26 mouse cellular contexts compared by ENCODE assay signal in the genomic region with DNA sequence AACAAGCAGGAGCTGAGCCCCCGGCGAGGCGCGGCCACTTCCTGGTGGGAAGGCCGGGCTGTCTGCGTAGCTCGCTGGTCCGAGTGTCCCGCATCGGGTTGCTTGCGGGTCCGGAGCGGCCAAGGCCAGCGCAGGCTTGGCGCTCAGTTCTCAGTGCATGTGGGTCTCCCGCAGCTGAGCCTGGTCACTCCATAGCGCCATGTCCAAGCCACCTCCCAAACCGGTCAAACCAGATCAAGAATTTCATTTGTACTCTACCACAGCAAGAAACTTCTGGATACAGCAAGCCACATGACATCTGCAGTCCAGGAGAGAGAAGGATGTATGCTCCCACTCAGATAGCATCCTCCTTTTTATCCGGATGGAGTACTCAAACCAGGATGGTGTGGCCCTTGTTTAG. TPM values are rescaled to one million over a fixed set of nuclear protein-coding genes. Genes with fewer than 3 reads are reported as not detected.
A peak's percentile ranks its signal among the peaks of the same experiment; 100 is the strongest.
DNase-seq lines count a peak whose midpoint lies in the region; ATAC-seq and TF ChIP-seq lines count a peak whose summit lies in the region.
"Had no signal": no experiment of that assay in that cellular context is flagged by ENCODE, and none has a peak within 500 bp of the region (broad histone marks: within the 10 kb centered on the region; RNA-seq: fewer than 3 reads in every experiment).

No protein-coding gene starts in this region.

- no peaks in the 10 kb centered on the region for H3K27me3 ChIP-seq in kidney, adult 2 months (replicated peaks; ENCODE audit: control insufficient read depth, insufficient read depth, low read length)
- no peaks in the 10 kb centered on the region for H3K27me3 ChIP-seq in kidney, embryonic 14.5 days (ENCODE audit: control insufficient read depth, insufficient read depth, low read length)
- H3K27me3 ChIP-seq in E14TG2a.4 (ENCODE audit: insufficient read depth, low read length) = peaks cover 8% of the 10 kb centered on the region
- H3K27me3 ChIP-seq: heart, embryonic 13.5 days; lung, embryonic 15.5 days had no signal

- DNase-seq in kidney, adult 2 months = peak; percentile 46
- DNase-seq in kidney, adult 8-10 months = peak; percentile 17 to 36
- peak; percentile 21 to 33 for DNase-seq in kidney, postnatal 36 days
- DNase-seq in left cerebral cortex, adult 18-20 months (ENCODE audit: low spot score in 2 of 2) = no peak
- no peak for DNase-seq in right cerebral cortex, postnatal 4 days
- DNase-seq: adrenal gland, postnatal 25 days; cerebellum, adult 18-20 months; forebrain, postnatal 0 days; gastrocnemius, adult 2 months; liver; spleen, adult 18-20 months had no signal

- no peak for TF ChIP-seq POLR2A in kidney, adult 2 months (IDR thresholded peaks at IDR 0.05; ENCODE audit: low read depth, low read length)

- H3K4me1 ChIP-seq in kidney, adult 2 months (ENCODE audit: control insufficient read depth, insufficient read depth, low read length) = peaks cover 4% of the 10 kb centered on the region; the same call in 1 of the 2 replicates
- H3K4me1 ChIP-seq in kidney, embryonic 14.5 days (ENCODE audit: control insufficient read depth, insufficient read depth, low read length) = no peaks in the 10 kb centered on the region
- H3K4me1 ChIP-seq in E14TG2a.4 (replicated peaks; ENCODE audit: low read depth, low read length) = peaks cover 8% of the 10 kb centered on the region
- H3K4me1 ChIP-seq: heart, embryonic 13.5 days; lung, embryonic 15.5 days had no signal

- H3K36me3 ChIP-seq in kidney, adult 2 months (ENCODE audit: control insufficient read depth, insufficient read depth, low read length) = no peaks in the 10 kb centered on the region
- H3K36me3 ChIP-seq in kidney, embryonic 14.5 days (ENCODE audit: control insufficient read depth, insufficient read depth, low read length) = no peaks in the 10 kb centered on the region
- H3K36me3 ChIP-seq in E14TG2a.4 (ENCODE audit: insufficient read depth, low read length) = no peaks in the 10 kb centered on the region
- H3K36me3 ChIP-seq: heart, embryonic 13.5 days; lung, embryonic 15.5 days; midbrain, embryonic 10.5 days had no signal

- no peak overlapping the region for H3K9ac ChIP-seq in kidney, embryonic 14.5 days (ENCODE audit: low read depth, low read length)
- H3K9ac ChIP-seq: forebrain, postnatal 0 days; heart, embryonic 13.5 days; lung, embryonic 15.5 days had no signal

- TF ChIP-seq CTCF in kidney, adult 2 months (conservative IDR thresholded peaks at IDR 0.05; ENCODE audit: insufficient read depth, insufficient read length, low read depth, low read length) = no peak
- TF ChIP-seq CTCF in E14TG2a.4 (conservative IDR thresholded peaks at IDR 0.05; ENCODE audit: low read length) = no peak

- 66% methylated on average over 19 of the region's 19 CpGs for WGBS in kidney, adult 2 months
- WGBS in kidney, embryonic 14.5 days = 66% methylated on average over 19 of the region's 19 CpGs

- no peaks in the 10 kb centered on the region for H3K9me3 ChIP-seq in kidney, embryonic 14.5 days (ENCODE audit: control insufficient read depth, low read length)
- H3K9me3 ChIP-seq in E14TG2a.4 (ENCODE audit: low read length) = no peaks in the 10 kb centered on the region
- H3K9me3 ChIP-seq: heart, embryonic 13.5 days; lung, embryonic 15.5 days; midbrain, embryonic 10.5 days had no signal

- no peak overlapping the region for H3K4me2 ChIP-seq in kidney, embryonic 14.5 days (replicated peaks; ENCODE audit: low read depth, low read length)
- H3K4me2 ChIP-seq: heart, embryonic 13.5 days; lung, embryonic 15.5 days had no signal

- no peak for ATAC-seq in kidney, embryonic 14.5 days (ENCODE audit: low FRiP score, low TSS enrichment)
- ATAC-seq in inflammation-experienced regulatory T-cells, adult 6 months = no peak
- ATAC-seq: forebrain, postnatal 0 days; Patski had no signal

- no peak overlapping the region for H3K4me3 ChIP-seq in kidney, adult 2 months (ENCODE audit: insufficient read depth, low read depth, low read length)
- H3K4me3 ChIP-seq in kidney, embryonic 14.5 days (ENCODE audit: low read length) = no peak overlapping the region
- 0 out of 2 replicates have a peak overlapping the region, but pooled peaks have one; percentile 10 for H3K4me3 ChIP-seq in E14TG2a.4 (replicated peaks; ENCODE audit: low read length)
- H3K4me3 ChIP-seq: gastrocnemius, adult 2 months; heart, embryonic 13.5 days; lung, embryonic 15.5 days; midbrain, embryonic 10.5 days had no signal

- H3K27ac ChIP-seq in kidney, adult 2 months (ENCODE audit: insufficient read depth, low read depth, low read length) = no peak overlapping the region
- H3K27ac ChIP-seq in kidney, embryonic 14.5 days (ENCODE audit: low read depth, low read length) = no peak overlapping the region
- H3K27ac ChIP-seq: gastrocnemius, adult 2 months; heart, embryonic 13.5 days; lung, embryonic 15.5 days; midbrain, embryonic 10.5 days had no signal

RNA-seq across cellular contexts. Expression of a gene that starts 7.6 kb away (rescaled TPM):
- polyA plus RNA-seq in kidney, adult 2 months (2012; rRNA removed) = 0.08 TPM in 1 of 2 replicates, not detected in the other
- not detected in 2 replicates for polyA plus RNA-seq in kidney, embryonic 14.5 days (2014; fragmentation: Nextera tagmentation; extraction: Ambion mirVana)
- total RNA-seq in left cerebral cortex, adult 18-20 months (2021) = not detected
- not detected for polyA plus RNA-seq in inflammation-experienced regulatory T-cells, adult 6 months (2017; shearing (Covaris generic))
- total RNA-seq: adrenal gland, postnatal 25 days; forebrain, postnatal 0 days; gastrocnemius, adult 2 months; granulocyte monocyte progenitor cell, adult 5-6 weeks; hematopoietic stem cell, adult 5-6 weeks; layer of hippocampus, postnatal 14 days; left cerebral cortex, postnatal 14 days had no signal
- polyA plus RNA-seq: embryonic facial prominence, embryonic 11.5 days; forebrain, postnatal 0 days; heart, embryonic 13.5 days; intestine, embryonic 14.5 days; lung, embryonic 15.5 days; midbrain, embryonic 10.5 days; neural tube, embryonic 11.5 days; Patski; stomach, embryonic 14.5 days had no signal

RNA-seq across cellular contexts. Expression of a gene that starts 21.4 kb away (rescaled TPM):
- polyA plus RNA-seq in kidney, adult 2 months (2012; rRNA removed) = 0.52 and 1.5 TPM in 2 replicates
- polyA plus RNA-seq in kidney, embryonic 14.5 days (2014; fragmentation: Nextera tagmentation; extraction: Ambion mirVana) = 1.3 TPM in 1 of 2 replicates, not detected in the other
- 10 to 100 TPM; 25.4 to 26.9 TPM for total RNA-seq in left cerebral cortex, adult 18-20 months (2021)
- 10 to 100 TPM in 1 of 3 experiments, 1 to 10 TPM in 2; 3.1 to 11.4 (median 5.6) TPM for polyA plus RNA-seq in inflammation-experienced regulatory T-cells, adult 6 months (2017; shearing (Covaris generic))
- total RNA-seq: granulocyte monocyte progenitor cell, adult 5-6 weeks had no signal

RNA-seq across cellular contexts. Expression of a gene that starts 29.8 kb away (rescaled TPM):
- 0.28 and 0.43 TPM in 2 replicates for polyA plus RNA-seq in kidney, adult 2 months (2012; rRNA removed)
- polyA plus RNA-seq in kidney, embryonic 14.5 days (2014; fragmentation: Nextera tagmentation; extraction: Ambion mirVana) = 2.9 and 4.4 TPM in 2 replicates
- 10 to 100 TPM; 70.5 to 73.8 TPM for total RNA-seq in left cerebral cortex, adult 18-20 months (2021)
- polyA plus RNA-seq in inflammation-experienced regulatory T-cells, adult 6 months (2017; shearing (Covaris generic)) = under 1 TPM in 1 of 3 experiments, not detected in 2; 0.15 TPM
- total RNA-seq: adrenal gland, postnatal 25 days; granulocyte monocyte progenitor cell, adult 5-6 weeks; hematopoietic stem cell, adult 5-6 weeks had no signal
- polyA plus RNA-seq: Patski had no signal

RNA-seq across cellular contexts. Expression of a gene that starts 32.7 kb away (rescaled TPM):
- polyA plus RNA-seq in kidney, adult 2 months (2012; rRNA removed) = 95.8 and 109 TPM in 2 replicates
- 293 and 384 TPM in 2 replicates for polyA plus RNA-seq in kidney, embryonic 14.5 days (2014; fragmentation: Nextera tagmentation; extraction: Ambion mirVana)
- 100 to 1,000 TPM; 209 to 213 TPM for total RNA-seq in left cerebral cortex, adult 18-20 months (2021)
- 100 to 1,000 TPM; 316 to 410 (median 348) TPM for polyA plus RNA-seq in inflammation-experienced regulatory T-cells, adult 6 months (2017; shearing (Covaris generic))

RNA-seq across cellular contexts. Expression of a gene that starts 38.6 kb away (rescaled TPM):
- 17.8 and 22.0 TPM in 2 replicates for polyA plus RNA-seq in kidney, adult 2 months (2012; rRNA removed)
- 49.9 and 57.1 TPM in 2 replicates for polyA plus RNA-seq in kidney, embryonic 14.5 days (2014; fragmentation: Nextera tagmentation; extraction: Ambion mirVana)
- total RNA-seq in left cerebral cortex, adult 18-20 months (2021) = 10 to 100 TPM; 22.6 to 26.3 TPM
- 10 to 100 TPM; 45.7 to 58.4 (median 53.4) TPM for polyA plus RNA-seq in inflammation-experienced regulatory T-cells, adult 6 months (2017; shearing (Covaris generic))

Comparison
In these comparisons a context has a peak if more than half of its experiments do, and no peak if none do; other contexts are left out.
1. DNase-seq: peak in kidney, adult 2 months (single experiment), kidney, adult 8-10 months (2 of 2) and kidney, postnatal 36 days (2 of 2); none in left cerebral cortex, adult 18-20 months (0 of 2) and right cerebral cortex, postnatal 4 days (single experiment).